Mouse (Mus musculus) kidney, embryonic 14.5 days (tissue): ENCODE measurements at regions not wholly inside any gene's neighbourhood (a gene's known extent, or its start where the extent isn't known, plus 50 kb on each side); places are given as distances from the start of the nearest gene placed in this dataset.

Experiments
- ATAC-seq: fragments of 200-750 bp; cut with Nextera tagmentation; 2 replicates; pipeline ENCODE4 v1.8.0; 2017; ENCODE audit warnings: moderate number of reproducible peaks, mild to moderate bottlenecking, moderate TSS enrichment, moderate library complexity; ENCODE audit not compliant: low FRiP score, low TSS enrichment
- H3K27ac ChIP-seq: fragments of 300-500 bp; sonication (generic); 2 replicates; pipeline ENCODE4 v1.5.1; 2014; ENCODE audit warnings: low read depth, mild to moderate bottlenecking, low read length, moderate library complexity, mixed read lengths
- H3K27me3 ChIP-seq: fragments of 300-500 bp; sonication (generic); 2 replicates; pipeline ENCODE4 v1.6.1; 2014; ENCODE audit warnings: mild to moderate bottlenecking, low read length; ENCODE audit not compliant: control insufficient read depth, insufficient read depth
- H3K36me3 ChIP-seq: fragments of 300-500 bp; sonication (generic); 2 replicates; pipeline ENCODE4 v1.6.1; 2014; ENCODE audit warnings: low read length, mixed read lengths; ENCODE audit not compliant: control insufficient read depth, insufficient read depth
- H3K4me1 ChIP-seq: fragments of 300-500 bp; sonication (generic); 2 replicates; pipeline ENCODE4 v1.6.1; 2014; ENCODE audit warnings: low read length, mixed read lengths; ENCODE audit not compliant: control insufficient read depth, insufficient read depth
- H3K4me2 ChIP-seq: fragments of 300-500 bp; sonication (generic); replicated peaks from 2 replicates; pipeline ENCODE4 v1.6.1; 2014; ENCODE audit warnings: low read depth, mild to moderate bottlenecking, low read length
- H3K4me3 ChIP-seq: fragments of 300-500 bp; sonication (generic); 2 replicates; pipeline ENCODE4 v1.5.1; 2014; ENCODE audit warnings: mild to moderate bottlenecking, low read length
- H3K9ac ChIP-seq: fragments of 300-500 bp; sonication (generic); 2 replicates; pipeline ENCODE4 v1.6.1; 2014; ENCODE audit warnings: low read depth, mild to moderate bottlenecking, low read length, moderate library complexity
- H3K9me3 ChIP-seq: fragments of 300-500 bp; sonication (generic); 2 replicates; pipeline ENCODE4 v1.6.1; 2016; ENCODE audit warnings: low read length; ENCODE audit not compliant: control insufficient read depth
- WGBS: fragments of 180-500 bp; shearing (Covaris S2); extraction: QIAGEN DNeasy Blood & Tissue Kit; methylation state at CpG from one replicate; pipeline ENCODE4 v1.1.7; 2014; 5-methylcytosine and 5-hydroxymethylcytosine counted together

DNA sequence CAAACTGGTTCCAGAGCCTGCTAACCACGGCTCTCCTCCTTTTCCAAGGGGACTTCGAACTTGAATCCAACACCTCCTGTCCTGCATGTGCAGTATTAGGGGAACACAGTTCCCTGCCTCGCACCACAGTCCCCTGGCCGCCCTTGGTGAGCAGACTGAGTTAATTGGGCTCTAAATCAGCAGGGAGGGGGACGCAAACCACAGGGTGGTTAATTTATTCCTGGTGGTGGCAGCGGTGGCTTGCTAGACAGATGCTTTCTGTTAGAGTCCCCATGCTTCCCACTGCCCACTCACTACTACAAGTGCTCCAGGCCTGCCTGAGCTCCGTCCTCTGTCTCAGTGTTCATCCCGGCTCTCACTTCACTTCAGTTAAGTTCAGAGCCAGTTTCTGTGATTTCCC is 198.0 kb upstream of the Prok2 start:
- no peak overlapping the region for H3K4me2 ChIP-seq
- peaks cover 11% of the 10 kb centered on the region; the same call in 1 of the 2 replicates for H3K27me3 ChIP-seq
- no peak overlapping the region for H3K27ac ChIP-seq
- no peak overlapping the region for H3K4me3 ChIP-seq
- 34% methylated on average over 8 of the region's 8 CpGs for WGBS
- peaks cover 11% of the 10 kb centered on the region for H3K4me1 ChIP-seq
- H3K9me3 ChIP-seq = no peaks in the 10 kb centered on the region
- H3K9ac ChIP-seq = no peak overlapping the region
- ATAC-seq = no peak
- H3K36me3 ChIP-seq = no peaks in the 10 kb centered on the region

DNA sequence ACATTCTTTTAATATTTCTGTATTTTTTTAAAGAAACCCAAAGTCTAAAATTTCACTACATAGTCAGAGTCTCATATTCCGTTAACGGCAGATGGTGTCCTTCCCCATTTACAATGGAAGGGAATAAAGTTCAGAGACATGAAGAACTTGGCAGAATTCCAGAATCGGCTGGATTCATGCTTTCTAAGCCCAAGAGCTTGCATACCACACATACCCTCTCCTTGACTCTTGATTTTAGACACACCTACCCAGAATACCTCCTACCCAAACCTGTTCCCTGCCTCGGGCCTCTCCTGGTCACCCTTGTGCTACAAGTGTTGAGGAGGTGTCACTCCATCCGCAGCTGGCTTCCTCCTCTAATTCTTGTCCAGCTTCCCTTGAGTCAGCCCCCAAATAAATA is 195.8 kb upstream of the Prok2 start:
- Histone ChIP-seq H3K9me3 (no peaks in the 10 kb centered on the region), H3K4me1 (peaks cover 4% of the 10 kb centered on the region; the same call in 1 of the 2 replicates), H3K4me3 (no peak overlapping the region), H3K9ac (no peak overlapping the region), H3K4me2 (no peak overlapping the region), H3K27ac (no peak overlapping the region), H3K36me3 (no peaks in the 10 kb centered on the region), H3K27me3 (peaks cover 25% of the 10 kb centered on the region)
- no peak for ATAC-seq
- 65% methylated on average over 5 of the region's 5 CpGs for WGBS

DNA sequence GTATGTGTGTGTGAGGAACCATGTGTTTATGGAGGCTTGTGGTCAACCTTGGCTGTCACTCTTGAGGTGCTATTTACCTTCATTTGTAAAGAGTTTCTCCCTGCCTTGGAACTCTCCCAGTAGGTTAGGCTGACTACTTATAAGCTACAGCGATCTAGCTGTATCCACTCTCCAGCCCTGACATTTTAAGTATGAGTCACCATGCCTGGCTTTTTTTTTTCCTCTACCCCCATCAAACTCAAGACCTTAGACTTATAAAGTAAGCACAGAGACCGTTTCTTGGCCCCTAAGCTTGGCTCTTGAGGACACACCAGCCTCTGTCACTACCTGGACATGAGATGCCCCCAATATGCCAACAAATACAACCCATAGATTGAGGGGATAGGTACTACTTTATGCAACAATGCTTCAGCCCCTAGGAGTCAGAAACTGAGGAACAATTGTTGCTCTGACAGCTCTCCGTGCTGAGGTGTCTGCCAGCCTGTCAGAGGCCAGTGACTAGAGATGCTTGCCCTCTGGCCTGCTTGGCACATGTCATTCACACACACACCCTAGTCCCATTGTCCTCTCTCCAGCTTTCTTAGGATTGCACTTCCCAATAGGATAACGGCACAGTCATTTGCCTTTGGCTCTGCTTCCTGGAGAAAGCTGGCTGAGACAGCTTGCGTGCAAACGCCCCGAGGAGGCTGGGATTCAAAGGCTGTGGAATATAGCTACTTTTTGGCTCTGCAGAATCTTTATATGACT is 193.8 kb upstream of the Prok2 start:
- 70% methylated on average over 7 of the region's 7 CpGs for WGBS
- H3K27me3 ChIP-seq = peaks cover 25% of the 10 kb centered on the region
- ATAC-seq = no peak

DNA sequence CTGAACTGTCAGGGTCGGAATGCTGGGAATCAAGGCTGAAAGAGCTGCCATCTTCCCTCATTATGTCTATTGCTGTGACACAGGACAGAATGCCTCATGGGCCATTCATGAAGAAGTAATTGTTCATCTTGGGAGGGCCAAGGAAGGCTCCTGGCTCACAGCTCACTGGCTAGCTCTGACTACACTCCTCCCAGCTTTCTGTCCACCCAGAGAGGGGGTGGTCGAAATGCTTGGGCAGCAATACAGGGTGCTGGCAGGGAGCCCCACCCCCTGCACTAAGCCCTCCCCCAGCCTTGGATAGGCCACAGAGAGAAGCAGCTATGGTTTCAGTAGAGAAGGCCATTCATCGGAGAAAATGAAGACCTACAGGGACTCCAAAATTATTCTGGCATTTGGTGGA is 192.2 kb upstream of the Prok2 start:
- no peak for ATAC-seq
- Histone ChIP-seq H3K4me1 (peaks cover 4% of the 10 kb centered on the region; the same call in 1 of the 2 replicates), H3K9ac (no peak overlapping the region), H3K36me3 (no peaks in the 10 kb centered on the region), H3K27ac (no peak overlapping the region), H3K27me3 (peaks cover 37% of the 10 kb centered on the region), H3K4me2 (no peak overlapping the region), H3K4me3 (no peak overlapping the region), H3K9me3 (no peaks in the 10 kb centered on the region)
- WGBS = 74% methylated on average over 3 of the region's 3 CpGs

More for the DNA sequence above, 193.8 kb upstream of the Prok2 start:
- Histone ChIP-seq H3K36me3 (no peaks in the 10 kb centered on the region), H3K4me3 (no peak overlapping the region), H3K9ac (no peak overlapping the region), H3K4me2 (no peak overlapping the region), H3K4me1 (peaks cover 4% of the 10 kb centered on the region; the same call in 1 of the 2 replicates), H3K9me3 (no peaks in the 10 kb centered on the region), H3K27ac (no peak overlapping the region)

DNA sequence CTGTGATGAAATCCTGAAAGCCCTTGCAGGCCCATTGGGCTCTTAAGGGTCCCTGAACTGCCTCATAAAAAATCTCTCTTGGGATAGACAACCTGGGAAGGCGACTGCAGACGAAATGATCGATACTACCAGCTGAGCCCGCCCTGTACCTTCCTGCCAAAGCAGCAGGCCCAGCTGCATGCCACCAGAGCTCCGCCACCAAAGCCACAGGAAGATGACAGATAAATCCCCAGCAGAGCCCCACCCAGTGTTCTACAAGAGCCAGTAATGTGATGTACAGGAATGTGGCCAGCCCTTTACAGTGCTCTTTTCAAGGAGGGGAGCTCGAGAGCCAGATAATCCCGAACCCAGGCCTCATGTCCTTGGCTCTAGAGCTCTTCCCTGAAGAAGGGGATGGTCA is 183.7 kb upstream of the Prok2 start:
- Histone ChIP-seq H3K36me3 (no peaks in the 10 kb centered on the region), H3K27ac (no peak overlapping the region), H3K27me3 (peaks cover 44% of the 10 kb centered on the region), H3K4me2 (no peak overlapping the region), H3K9me3 (no peaks in the 10 kb centered on the region), H3K9ac (no peak overlapping the region), H3K4me3 (no peak overlapping the region), H3K4me1 (peaks cover 5% of the 10 kb centered on the region; the same call in 1 of the 2 replicates)
- no peak for ATAC-seq
- 73% methylated on average over 7 of the region's 7 CpGs for WGBS

- Histone ChIP-seq H3K9ac (no peak overlapping the region), H3K27ac (no peak overlapping the region), H3K4me1 (peaks cover 9% of the 10 kb centered on the region; the same call in 1 of the 2 replicates), H3K4me3 (no peak overlapping the region), H3K36me3 (no peaks in the 10 kb centered on the region), H3K9me3 (no peaks in the 10 kb centered on the region), H3K27me3 (peaks cover 40% of the 10 kb centered on the region), H3K4me2 (no peak overlapping the region)
- 60% methylated on average over 7 of the region's 7 CpGs for WGBS
- ATAC-seq = no peak
These were observed 183.3 kb upstream of the Prok2 start for GRCm38 (mm10) chr6:99909459-99909858.

- 88% methylated on average over 3 of the region's 3 CpGs for whole genome bisulfite sequencing
These were observed 181.9 kb upstream of the Prok2 start for GRCm38 (mm10) chr6:99908066-99908465.

DNA sequence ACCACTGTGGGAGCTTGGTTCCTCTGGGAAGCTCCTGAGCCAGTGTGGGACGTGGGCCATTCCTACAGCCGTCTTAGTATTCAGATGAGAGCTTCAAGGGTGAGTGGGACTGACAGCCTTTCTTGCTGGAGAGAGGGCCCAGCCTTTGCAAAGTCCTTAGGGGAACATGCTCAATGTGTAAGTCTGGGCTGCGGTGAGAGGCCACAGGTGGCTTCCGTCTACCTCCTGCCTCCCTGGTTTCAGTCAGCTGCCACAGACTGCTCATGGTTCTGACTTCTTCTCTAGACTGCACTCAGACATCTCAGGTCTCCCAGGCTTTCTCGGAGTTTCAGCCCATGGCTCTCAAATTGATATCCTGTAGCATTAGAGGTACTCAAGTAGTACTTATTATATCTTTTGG is 179.0 kb upstream of the Prok2 start:
- H3K9ac ChIP-seq = no peak overlapping the region
- no peaks in the 10 kb centered on the region for H3K9me3 ChIP-seq
- ATAC-seq = no peak
- WGBS = 52% methylated on average over 5 of the region's 5 CpGs
- H3K4me3 ChIP-seq = no peak overlapping the region
- no peak overlapping the region for H3K27ac ChIP-seq
- peaks cover 16% of the 10 kb centered on the region for H3K4me1 ChIP-seq
- H3K4me2 ChIP-seq = no peak overlapping the region
- H3K27me3 ChIP-seq = peaks cover 22% of the 10 kb centered on the region
- no peaks in the 10 kb centered on the region for H3K36me3 ChIP-seq

More at GRCm38 (mm10) chr6:99908066-99908465, 181.9 kb upstream of the Prok2 start:
- peaks cover 31% of the 10 kb centered on the region for H3K27me3 ChIP-seq
- no peak overlapping the region for H3K4me2 ChIP-seq
- H3K27ac ChIP-seq = no peak overlapping the region
- H3K9me3 ChIP-seq = no peaks in the 10 kb centered on the region
- no peak overlapping the region for H3K9ac ChIP-seq
- H3K4me1 ChIP-seq = peaks cover 16% of the 10 kb centered on the region
- no peaks in the 10 kb centered on the region for H3K36me3 ChIP-seq
- no peak for ATAC-seq
- no peak overlapping the region for H3K4me3 ChIP-seq

- peak; percentile 89 for ATAC-seq
- Histone ChIP-seq H3K9ac (no peak overlapping the region), H3K36me3 (no peaks in the 10 kb centered on the region), H3K9me3 (no peaks in the 10 kb centered on the region), H3K4me3 (no peak overlapping the region), H3K27me3 (peaks cover 17% of the 10 kb centered on the region), H3K4me2 (no peak overlapping the region), H3K27ac (no peak overlapping the region), H3K4me1 (peaks cover 16% of the 10 kb centered on the region)
- WGBS = 19% methylated on average over 4 of the region's 4 CpGs
These were observed 178.4 kb upstream of the Prok2 start for GRCm38 (mm10) chr6:99904607-99905006.
